Mouse (Mus musculus): ENCODE measurements at regions not wholly inside any gene's neighbourhood (a gene's known extent, or its start where the extent isn't known, plus 50 kb on each side); places are given as distances from the start of the nearest gene placed in this dataset.

DNA sequence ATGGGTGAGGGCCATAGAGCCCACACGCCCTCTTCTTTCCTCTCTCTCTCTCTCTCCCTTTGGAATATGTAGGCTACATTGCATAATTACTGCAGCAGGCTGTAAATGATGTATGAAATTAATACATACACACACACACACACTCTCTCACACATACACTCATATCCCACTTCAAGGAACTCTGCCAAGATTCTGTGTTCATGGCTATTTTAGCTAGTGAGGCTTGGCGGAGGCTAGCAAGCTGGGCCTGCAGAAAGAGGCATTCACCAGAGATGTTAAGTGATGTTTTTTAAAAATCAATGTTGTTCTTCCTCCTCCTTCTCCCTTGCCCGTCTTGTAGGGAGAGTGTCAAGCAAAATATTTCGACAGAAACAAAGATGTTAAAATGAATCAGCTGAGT is 325.1 kb downstream of the Med10 start:
- no peak for DNase-seq (ENCODE audit: low spot score)

DNA sequence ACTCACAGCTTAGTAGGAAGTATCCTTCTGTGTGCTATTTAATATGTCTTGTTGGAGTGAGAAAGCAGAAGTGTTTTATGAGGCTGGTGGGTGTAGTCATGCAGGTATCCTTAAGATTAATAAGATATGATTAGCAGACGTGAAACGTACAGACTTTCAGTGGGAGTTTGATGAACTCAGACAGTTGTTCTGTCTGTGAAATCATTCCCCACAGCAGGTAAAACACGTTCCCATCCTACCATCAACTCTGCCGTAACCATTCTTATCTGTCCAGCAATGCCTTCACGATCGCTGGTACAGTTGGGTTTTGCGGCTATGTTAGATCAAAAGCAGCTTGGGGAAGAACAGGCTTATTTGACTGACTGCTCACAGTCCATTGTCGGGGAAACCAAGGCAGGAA is 332.3 kb downstream of the Med10 start:
- no peak for DNase-seq (ENCODE audit: low spot score)

DNA sequence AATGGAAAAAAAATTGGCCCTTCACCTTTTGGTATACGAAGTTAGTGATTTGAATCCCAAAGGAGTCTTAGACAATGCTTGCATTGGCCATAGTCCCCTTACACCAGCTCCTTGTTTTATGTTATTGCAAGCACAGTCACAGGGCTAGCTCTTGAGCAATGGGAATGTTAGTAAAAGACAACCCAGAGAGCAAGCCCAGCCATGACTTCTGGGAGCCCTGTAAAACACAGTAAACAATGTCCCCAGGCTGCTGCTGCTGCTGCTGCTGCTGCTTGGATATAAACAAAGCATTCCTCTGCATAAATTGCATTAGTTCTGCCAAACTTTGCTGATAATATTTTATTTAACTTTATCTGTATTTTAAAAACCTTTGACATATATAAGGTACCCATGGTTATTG is 334.0 kb downstream of the Med10 start:
- DNase-seq (ENCODE audit: low spot score) = no peak

DNA sequence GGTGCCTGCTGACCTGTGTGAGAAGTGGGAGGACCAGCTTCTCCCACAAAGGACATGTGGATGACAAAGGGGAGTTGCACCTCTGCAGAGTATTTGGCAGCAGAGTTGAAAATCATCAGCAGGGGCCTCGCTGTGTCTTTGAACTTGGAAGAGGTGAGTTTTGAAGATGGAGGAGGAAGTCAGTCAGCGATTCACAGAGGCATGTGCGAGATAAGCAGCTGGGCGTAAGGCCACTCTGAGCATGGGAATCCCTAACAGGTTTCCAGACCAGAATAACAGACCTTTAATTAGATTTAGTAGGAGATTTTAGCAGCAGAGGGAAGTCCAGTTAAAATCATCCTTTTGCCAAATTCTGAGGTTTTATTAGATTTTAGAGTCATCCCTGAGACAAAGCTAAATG is 342.3 kb downstream of the Med10 start:
- DNase-seq (ENCODE audit: low spot score) = no peak

DNA sequence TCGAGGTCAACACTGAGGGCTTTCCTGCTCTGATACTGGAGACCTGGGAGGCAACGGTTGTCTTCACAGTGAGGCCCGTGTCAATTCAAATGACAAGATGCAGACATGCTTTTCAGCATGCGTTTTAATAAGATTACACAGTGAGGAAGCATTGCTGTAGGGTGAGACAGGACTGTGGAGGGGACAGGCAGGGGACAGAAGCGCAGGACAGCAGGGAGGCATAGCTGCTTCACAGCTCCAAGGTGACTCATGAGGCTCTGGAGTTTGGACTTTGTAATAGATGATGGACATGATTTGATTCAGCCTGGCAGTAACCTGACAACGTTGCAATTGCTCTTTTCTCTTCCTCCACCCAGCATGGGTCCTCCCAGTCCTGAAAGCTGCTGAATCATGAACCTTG is 343.3 kb downstream of the Med10 start:
- no peak for DNase-seq (ENCODE audit: low spot score)

DNA sequence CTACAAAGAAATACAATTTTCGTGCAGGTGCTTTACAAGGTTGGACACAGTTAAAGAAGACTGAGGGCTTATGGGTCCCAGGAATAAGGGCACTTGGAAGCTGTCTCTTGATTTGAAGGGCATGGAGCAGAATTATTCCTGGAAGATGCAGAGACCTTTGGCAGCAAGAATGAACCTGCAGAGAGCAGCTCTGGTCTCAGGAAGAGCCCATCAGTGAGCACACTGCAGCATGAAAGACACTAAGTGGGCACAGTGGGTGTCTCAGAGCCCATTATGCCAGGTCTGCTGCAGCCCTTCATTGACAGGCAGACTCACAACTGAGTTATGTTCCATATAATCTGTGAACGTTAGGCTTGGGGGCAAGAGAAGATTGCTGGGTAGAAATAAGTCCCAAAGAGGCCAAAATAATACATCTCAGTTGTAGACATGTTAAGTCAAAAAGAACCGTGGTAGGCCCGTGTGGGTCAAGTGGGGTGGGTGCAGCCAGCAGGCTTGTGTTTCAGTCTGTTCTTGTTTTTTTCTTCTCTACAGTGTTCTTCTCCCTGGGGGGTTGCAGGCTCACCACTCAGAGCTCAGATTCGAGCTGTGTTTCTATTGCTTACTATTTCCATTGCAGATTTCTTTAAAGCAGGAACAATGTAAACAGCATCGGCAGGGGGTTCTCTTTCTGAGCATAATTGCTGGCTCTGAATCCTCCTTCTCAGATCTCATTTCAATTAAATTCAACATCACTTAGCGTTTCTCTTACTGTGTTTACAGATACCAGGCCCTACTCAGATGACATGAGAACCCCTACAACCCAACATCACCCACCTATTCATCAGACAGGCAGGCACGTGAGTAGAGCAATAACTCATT is 347.1 kb downstream of the Med10 start:
- DNase-seq (ENCODE audit: low spot score) = no peak

DNA sequence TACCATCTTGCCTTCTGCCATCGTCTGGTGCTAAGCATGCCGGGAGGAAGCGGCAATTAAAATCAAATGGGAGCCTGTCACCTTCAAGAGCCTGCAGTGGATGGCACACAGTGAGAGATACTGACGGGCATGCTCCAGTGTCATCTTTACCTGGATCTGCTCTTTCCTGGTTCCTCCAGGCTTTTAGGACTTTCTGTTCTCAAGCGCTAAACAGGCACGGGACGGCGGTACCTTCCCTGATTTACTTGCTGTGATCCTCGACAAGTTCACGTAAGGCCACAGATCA is 347.6 kb downstream of the Med10 start:
- no peak for DNase-seq (ENCODE audit: low spot score)

DNA sequence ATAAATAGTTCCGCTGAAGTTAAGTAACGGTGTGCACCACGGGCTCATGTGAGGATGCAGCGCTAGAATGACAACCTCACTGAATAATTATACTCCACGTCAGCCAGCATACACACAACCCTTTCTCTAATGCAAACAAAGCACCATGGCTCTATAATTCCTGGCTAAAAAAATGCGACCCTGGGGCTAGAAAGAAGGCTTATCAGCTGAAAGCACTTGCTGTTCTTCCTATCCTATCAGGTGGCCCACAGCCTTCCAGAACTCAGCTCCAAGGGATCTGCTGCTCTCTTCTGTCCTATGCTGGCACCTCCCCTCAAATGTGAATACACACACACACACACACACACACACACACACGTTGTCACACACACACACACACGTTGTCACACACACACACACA is 350.9 kb downstream of the Med10 start:
- no peak for DNase-seq (ENCODE audit: low spot score)

DNA sequence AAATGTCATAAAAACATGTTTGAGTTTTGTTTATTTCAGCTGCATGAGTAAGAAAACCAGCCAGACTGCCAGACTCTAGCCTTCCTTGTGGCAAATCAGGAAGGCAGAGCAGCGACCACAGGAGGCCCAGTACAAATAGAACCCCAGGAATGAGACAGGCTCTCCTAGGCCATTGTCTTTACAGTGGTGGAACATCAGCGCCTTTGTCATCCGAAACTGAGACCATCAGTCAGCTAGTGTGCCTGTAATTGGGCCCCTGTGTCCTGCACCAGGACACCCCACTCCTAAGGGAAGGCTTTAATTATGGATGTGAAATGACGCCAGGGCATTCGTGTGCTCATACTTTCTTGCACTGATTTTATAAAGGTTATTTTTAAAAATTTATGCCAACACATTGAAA is 353.4 kb downstream of the Med10 start:
- no peak for DNase-seq (ENCODE audit: low spot score)

DNA sequence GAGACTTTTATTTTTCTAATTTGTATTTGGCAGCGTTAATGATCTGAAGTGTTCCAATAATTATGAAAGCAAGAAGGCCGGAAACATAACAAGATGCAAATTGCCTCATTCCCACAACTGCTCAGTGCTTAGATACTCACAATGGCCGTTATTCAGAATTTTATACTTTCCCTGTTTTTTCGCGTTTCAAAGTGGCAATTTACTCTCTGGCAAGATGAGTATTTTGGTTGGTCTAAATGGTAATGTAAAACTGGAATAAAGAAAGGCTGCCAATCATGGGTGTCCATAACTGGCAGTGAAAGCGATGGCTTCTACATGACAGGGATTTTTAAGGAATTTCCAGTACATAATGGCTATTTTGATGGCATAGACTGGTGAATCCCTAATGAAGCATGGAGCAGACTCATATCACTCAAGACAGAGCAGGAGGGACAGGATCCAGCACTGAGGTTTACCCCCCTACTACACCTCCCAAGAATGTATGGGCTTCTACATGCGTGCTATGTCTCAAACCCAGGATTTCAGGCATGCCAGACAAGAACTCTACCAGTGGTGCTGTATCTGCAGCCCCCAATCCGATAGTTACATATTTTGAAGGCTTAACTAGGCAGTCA is 354.9 kb downstream of the Med10 start:
- DNase-seq (ENCODE audit: low spot score) = no peak

DNA sequence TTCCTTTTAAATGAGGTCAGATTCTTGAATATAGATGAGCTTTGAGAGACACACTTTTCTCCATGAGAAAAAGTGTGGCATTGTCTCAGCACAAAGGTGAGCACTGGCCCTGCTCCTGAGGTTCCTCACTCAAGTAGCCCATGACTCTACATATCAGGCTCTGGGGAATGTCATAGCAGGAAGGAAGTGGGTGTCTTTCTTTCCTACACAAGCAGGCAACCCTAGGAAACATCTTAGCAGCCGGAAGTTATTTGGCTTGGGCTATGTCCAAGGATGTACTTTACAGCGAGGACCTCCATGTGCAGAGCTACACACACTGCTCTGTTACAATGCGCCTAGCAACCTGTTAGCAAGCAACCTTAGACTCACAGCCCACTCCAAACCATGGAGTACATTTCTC is 356.9 kb downstream of the Med10 start:
- no peak for DNase-seq (ENCODE audit: low spot score)

DNA sequence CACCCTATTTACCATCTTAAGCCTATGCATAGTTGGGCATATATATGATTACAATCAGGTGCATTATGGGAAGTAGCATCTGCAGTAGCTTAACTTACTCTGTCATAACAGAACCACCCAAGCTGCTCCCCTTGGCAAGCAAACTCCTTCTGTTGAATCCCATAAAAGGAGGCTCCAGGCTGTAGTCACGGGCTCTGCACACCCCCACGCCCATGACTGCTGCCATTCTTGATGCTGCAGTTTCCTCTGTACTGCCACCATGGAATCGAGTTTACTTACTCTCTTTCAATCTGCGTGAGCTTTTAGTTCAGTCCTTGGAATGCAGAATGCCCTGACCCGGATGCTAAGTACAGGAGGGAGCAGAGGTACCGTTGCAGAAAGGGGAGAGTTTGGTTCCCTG is 357.4 kb downstream of the Med10 start:
- DNase-seq (ENCODE audit: low spot score) = no peak

DNA sequence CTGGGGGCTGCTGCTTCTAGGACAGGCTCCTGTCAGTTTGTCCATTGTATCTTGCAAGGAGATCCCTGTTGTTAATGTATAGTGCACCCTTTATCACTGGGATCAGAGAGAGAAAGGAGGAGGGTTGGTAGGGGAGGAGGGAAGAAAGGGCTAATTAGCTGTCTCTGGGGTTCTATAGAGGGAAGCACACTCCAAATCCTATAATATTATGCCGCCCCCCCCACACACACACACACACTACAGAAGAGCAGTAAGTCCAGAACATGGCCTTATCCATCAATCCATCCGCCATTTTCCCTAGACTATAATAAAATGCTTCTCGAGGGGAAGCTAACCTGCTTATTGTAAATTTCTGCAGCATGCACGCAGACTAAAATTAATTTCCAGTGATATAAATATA is 359.9 kb downstream of the Med10 start:
- DNase-seq (ENCODE audit: low spot score) = no peak

DNA sequence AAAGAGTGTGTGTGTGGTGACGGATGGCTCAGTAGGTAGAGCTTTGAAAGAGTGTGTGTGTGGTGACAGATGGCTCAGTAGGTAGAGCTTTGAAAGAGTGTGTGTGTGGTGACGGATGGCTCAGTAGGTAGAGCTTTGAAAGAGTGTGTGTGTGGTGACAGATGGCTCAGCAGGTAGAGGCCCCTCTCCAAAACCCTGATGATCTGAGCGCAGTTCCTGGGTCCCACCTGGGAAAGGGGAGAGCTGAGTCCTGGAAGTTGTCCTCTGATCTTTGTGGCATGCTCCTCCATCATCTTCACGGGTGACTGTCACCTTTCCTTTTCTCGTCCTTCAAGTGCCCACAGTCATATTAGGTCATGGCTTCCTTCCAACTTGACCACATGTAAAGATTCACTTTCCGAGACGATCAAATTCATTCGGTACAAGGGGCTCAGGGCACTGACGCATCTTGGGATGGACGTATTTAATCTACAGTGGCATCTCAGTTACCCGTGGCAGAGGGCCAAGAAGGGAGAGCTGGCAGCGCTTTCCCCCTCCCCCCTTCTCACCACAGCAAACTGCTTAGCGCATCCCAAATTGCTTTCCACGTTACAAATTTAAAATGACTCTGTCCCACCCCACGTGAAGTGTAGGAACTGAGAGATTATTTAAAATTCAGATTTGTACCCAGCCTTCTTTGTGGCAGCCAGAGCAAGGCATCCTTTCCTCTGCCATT is 363.5 kb downstream of the Med10 start:
- DNase-seq (ENCODE audit: low spot score) = no peak

DNA sequence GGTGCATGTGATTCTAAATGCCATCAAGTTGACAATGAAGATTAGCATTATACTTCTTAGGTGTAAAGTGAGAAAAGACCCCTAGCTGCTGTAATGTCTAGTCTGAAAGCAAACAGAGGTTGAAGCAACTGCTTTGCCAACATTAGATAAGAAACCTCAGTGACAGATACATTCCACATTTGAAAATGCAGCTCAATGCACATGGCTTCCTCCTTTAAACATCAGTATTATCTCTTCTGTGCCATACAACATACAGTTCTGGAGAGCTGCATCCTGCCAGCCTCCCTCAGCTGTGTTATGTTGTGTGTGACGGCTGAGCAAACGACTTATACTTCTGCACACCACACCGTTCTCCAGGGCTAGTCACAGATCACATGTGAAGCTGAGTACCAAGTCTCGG is 365.6 kb downstream of the Med10 start:
- no peak for DNase-seq (ENCODE audit: low spot score)

DNA sequence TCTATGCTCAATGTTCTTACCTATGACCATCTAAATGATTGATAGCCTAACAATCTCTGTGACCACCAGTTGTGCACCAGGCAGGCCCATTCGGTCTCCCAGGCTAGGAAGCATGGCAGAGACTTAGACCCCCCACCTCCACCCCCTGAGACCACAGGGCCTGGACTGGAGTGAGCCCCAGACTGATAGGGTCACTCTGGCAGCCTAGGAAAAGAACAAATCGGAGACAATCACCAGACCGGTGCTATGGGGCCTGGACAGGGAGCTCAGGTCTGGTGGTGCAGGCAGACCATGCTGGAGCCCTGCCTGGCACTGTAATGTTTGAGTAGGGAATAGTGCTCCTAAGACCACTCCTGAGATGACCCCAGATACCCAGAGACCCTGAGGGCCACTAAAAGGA is 366.7 kb downstream of the Med10 start:
- no peak for DNase-seq (ENCODE audit: low spot score)

DNA sequence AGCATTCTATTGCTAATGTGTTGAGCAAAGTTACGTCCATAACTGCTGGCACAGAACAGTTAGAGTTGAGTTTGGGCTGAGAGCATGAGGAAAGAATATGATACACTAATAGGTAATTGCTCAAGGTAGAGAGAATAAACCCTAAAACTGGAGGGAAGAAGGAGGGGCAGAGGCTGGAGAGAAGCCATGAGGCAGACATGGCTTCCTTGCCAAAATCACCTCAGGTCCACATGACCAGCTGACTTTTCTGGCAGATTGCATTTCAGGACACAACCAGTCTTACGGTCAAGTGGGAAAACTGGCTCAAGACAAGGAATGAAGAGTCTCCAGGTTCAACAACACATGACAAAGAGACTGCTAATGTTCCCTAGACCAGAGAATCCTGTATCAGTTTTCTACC is 374.9 kb downstream of the Med10 start:
- no peak for DNase-seq (ENCODE audit: low spot score)

DNA sequence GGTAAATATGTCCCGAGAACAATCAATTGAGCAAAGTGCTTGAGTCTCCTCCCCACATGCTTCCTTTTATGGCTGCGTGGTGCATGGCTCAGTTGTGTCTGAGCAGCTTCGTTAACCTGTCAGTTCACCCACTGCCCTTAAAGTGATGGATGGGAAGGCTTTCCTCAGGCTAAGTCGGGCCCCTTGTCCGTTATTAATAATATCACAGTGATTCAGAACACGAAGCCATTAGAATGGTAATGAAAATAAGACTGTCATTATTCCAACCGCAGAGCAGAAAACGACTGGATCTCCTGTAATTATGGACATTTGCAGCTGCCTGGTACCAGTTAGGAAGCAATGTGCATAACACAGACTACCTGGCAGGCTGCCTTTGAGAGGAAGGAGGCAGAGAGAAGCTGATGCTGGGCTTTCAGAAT is 375.9 kb downstream of the Med10 start:
- no peak for DNase-seq (ENCODE audit: low spot score)

DNA sequence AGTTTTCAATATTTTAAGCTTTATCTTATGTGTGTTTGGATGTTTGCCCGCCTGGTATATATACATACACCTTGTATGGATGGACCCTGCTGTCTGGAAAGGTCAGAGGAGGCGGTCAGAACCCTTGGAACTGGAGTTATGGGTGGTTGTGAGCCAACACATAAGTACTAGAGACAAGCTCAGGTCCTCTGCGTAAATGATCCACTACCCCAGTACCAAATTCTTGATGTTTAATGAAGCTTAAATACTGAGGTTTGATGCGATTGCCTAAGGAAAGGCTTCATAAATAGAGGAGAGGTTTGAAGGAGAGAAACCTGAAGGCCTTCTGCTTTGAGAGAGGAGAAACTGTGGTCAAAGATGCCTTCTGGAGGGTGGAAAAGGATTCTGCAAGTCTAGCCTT is 388.8 kb downstream of the Med10 start:
- DNase-seq (ENCODE audit: low spot score) = no peak

DNA sequence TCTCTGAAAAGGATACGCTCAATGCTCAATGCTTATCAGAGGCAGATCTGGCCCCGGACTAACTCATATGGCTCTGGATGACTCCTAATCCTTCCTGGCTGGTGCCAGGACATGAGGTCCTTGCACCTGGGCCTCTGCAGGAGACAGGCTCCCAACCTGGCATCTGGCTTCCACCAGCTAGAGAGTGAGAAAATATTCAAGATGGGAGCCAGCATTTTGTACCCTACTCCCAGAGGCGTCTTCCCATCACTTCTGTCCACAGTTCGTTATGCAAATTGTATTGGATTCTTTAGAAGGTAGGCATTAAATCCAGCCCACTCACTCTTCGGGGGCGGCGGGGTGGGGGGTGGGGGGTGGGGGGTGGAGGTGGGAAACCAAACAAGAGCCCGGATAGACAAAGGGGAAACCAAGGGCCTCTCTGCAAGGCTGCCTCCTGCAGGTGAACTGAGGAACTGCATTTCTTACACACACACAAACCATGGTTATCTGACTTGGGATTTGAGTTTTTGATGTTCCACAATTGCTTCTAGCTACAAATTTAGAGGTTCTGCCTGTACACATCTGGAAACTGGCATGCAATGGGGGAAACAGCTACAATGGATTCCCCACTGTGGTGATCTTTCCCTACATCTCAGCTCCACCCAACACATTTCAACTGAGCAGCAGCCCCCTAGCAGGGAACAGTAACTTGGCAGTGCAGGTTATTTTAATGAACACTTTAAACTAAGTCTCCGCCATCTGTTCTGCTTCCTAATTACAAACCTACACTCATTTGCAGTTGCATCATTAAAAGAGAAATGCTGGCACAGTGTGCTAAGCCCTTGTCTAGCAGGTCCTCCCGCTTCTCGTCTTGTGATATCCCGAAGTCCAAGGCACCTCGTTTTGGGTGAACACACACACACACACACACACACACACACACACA is 390.2 kb downstream of the Med10 start:
- DNase-seq (ENCODE audit: low spot score) = no peak

DNA sequence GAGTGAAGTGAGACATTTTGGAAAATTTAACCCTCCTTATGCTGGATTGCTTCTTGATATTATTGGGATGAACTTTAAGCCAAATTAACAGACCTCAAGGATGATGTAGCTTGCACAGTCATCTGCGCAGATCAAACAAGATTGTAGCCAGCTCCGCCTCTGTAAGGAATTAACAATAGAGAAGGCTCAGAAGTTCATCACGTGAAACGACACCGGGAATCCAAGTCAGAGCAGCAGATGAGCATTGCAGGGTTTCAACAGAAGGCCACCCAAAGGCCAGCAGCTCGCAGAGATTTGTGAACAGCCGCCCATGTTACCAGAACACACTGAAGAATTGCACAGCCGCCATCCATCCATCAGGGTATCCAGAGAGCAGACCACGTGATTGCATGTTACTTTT is 391.1 kb downstream of the Med10 start:
- no peak for DNase-seq (ENCODE audit: low spot score)

DNA sequence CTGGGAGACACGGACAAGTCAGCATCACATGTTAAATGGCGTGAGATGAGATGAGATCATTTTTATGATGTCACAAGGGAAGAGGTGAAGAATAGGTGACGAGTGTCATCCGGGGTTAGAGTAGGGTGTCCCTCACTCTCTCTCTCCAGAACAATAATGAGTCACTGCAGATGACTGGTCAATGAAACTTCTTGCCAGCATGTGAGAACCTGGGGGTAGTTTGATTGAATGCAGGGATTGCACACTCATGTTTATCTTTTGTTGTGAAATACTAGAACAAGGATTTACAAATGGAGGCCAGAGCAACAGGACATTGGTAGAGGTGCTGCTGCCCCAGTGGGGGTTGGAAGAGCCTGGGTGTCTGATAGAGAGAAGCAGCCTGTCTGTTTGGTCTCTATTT is 393.7 kb downstream of the Med10 start:
- no peak for DNase-seq (ENCODE audit: low spot score)

DNA sequence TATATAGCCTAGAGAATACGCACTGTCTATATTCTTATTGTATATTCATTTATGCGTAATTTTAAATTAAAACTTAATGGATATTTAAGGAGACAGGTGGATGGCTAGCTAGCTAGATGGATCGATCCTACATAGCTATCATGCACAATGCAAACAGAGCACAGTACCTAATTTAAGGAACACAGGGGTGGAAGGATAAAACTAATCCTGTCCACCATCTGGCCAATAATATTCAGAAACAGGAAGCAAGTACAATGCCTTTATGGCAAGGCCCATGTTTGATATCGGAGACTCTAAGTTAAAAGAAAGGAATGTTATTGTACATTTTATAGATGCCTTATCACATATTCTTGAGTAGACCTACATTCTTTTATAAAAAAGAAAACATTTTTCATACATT is 396.4 kb downstream of the Med10 start:
- no peak for DNase-seq (ENCODE audit: low spot score)
